ENCODE assay signal across 17 mouse cellular contexts in the genomic region with DNA sequence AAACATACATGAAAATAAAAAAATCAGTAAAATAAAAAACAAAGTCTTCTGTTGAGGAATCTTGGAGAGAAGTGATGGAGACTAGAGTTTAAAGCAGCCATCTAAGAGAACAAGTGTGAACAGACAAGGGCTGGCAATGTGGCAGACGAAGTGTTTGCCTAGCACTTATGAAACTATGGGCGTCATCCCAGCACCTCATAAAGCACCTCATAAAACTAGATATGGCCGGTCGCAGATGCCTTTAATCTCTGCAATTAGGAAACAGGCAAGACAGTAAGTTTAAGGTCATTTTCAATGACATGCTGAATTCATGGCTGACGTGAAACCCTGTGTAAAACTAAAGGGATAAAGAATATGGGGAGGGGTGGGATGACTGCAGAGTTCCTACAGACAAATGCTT. TPM values are rescaled to one million over a fixed set of nuclear protein-coding genes. Genes with fewer than 3 reads are reported as not detected.
"Had no signal": no experiment of that assay in that cellular context is flagged by ENCODE, and none has a peak within 500 bp of the region (broad histone marks: within the 10 kb centered on the region; RNA-seq: fewer than 3 reads in every experiment).

No protein-coding gene starts in this region.

- H3K4me1 ChIP-seq: liver, embryonic 13.5 days; midbrain, embryonic 15.5 days; neural tube, embryonic 13.5 days; stomach, embryonic 15.5 days had no signal

- H3K9me3 ChIP-seq: liver, embryonic 13.5 days; lung, embryonic 15.5 days; midbrain, embryonic 15.5 days; neural tube, embryonic 13.5 days; stomach, embryonic 15.5 days had no signal

- H3K9ac ChIP-seq: liver, embryonic 13.5 days; lung, embryonic 15.5 days; midbrain, embryonic 15.5 days; neural tube, embryonic 13.5 days; stomach, embryonic 15.5 days had no signal

- H3K27ac ChIP-seq: kidney, postnatal 0 days; left cerebral cortex, adult 2 months; liver, embryonic 13.5 days; midbrain, embryonic 15.5 days; neural tube, embryonic 13.5 days; stomach, embryonic 15.5 days had no signal

- DNase-seq: kidney, adult 2 months; kidney, postnatal 25 days; layer of hippocampus, postnatal 36 days; liver, embryonic 13.5 days; lung, postnatal 4 days; retina, postnatal 1 day; right cerebral cortex, postnatal 25 days; spleen, adult 18-20 months; thymus, postnatal 36 days had no signal

- H3K4me3 ChIP-seq: left cerebral cortex, adult 2 months; liver, embryonic 13.5 days; lung, embryonic 15.5 days; midbrain, embryonic 15.5 days; myocyte; neural tube, embryonic 13.5 days; stomach, embryonic 15.5 days had no signal

- ATAC-seq: midbrain, embryonic 15.5 days had no signal

- H3K27me3 ChIP-seq: liver, embryonic 13.5 days; lung, embryonic 15.5 days; midbrain, embryonic 15.5 days; neural tube, embryonic 13.5 days; stomach, embryonic 15.5 days had no signal

- H3K4me2 ChIP-seq: liver, embryonic 13.5 days; lung, embryonic 15.5 days; midbrain, embryonic 11.5 days; midbrain, embryonic 15.5 days; neural tube, embryonic 13.5 days; stomach, embryonic 15.5 days had no signal

RNA-seq across cellular contexts. Expression of a gene that starts 59.6 kb away (rescaled TPM):
- polyA plus RNA-seq: myocyte had no signal
